Mouse (Mus musculus) stomach, postnatal 0 days (tissue): ENCODE data around the gene Jph3. TPM values are rescaled to one million over a fixed set of nuclear protein-coding genes. Genes with fewer than 3 reads are reported as not detected.

Experiments
- ATAC-seq: fragments of 200-750 bp; cut with Nextera tagmentation; 2 replicates; pipeline ENCODE4 v1.8.0; 2017; ENCODE audit not compliant: low FRiP score, low TSS enrichment
- DNase-seq: peaks from one replicate; pipeline ENCODE4 v3.0.0-alpha.2; 2016; ENCODE audit warnings: low spot score
- H3K27ac ChIP-seq: fragments of 300-500 bp; sonication (generic); replicated peaks from 2 replicates; pipeline ENCODE4 v1.5.1; 2014; ENCODE audit warnings: mild to moderate bottlenecking, control low read depth
- H3K27me3 ChIP-seq: fragments of 300-500 bp; sonication (generic); 2 replicates; pipeline ENCODE4 v1.6.1; 2014; ENCODE audit warnings: low read length; ENCODE audit not compliant: control insufficient read depth, insufficient read depth
- H3K36me3 ChIP-seq: fragments of 300-500 bp; sonication (generic); 2 replicates; pipeline ENCODE4 v1.6.1; 2014; ENCODE audit warnings: low read length, mixed read lengths; ENCODE audit not compliant: control insufficient read depth, insufficient read depth
- H3K4me1 ChIP-seq: fragments of 300-500 bp; sonication (generic); replicated peaks from 2 replicates; pipeline ENCODE4 v1.6.1; 2014; ENCODE audit warnings: antibody characterized with exemption; ENCODE audit not compliant: control insufficient read depth, insufficient read depth
- H3K4me2 ChIP-seq: fragments of 300-500 bp; sonication (generic); replicated peaks from 2 replicates; pipeline ENCODE4 v1.6.1; 2014; ENCODE audit warnings: low read depth, mild to moderate bottlenecking, control low read depth, moderate library complexity
- H3K4me3 ChIP-seq: fragments of 300-500 bp; sonication (generic); 2 replicates; pipeline ENCODE4 v1.5.1; 2014; ENCODE audit warnings: low read depth, low read length, control low read depth
- H3K9ac ChIP-seq: fragments of 300-500 bp; sonication (generic); 2 replicates; pipeline ENCODE4 v1.6.1; 2014; ENCODE audit warnings: mild to moderate bottlenecking, low read length, control low read depth, mixed read lengths
- H3K9me3 ChIP-seq: fragments of 300-500 bp; sonication (generic); 2 replicates; pipeline ENCODE4 v1.6.1; 2016; ENCODE audit warnings: low read length; ENCODE audit not compliant: control insufficient read depth
- CTCF ChIP-seq: IDR thresholded peaks from 2 replicates; pipeline ENCODE4 v1.5.1; 2016; ENCODE audit warnings: antibody characterized with exemption, low read depth, mild to moderate bottlenecking, moderate library complexity
- EP300 ChIP-seq: optimal IDR thresholded peaks from 2 replicates; pipeline ENCODE3; 2016; ENCODE audit warnings: antibody characterized with exemption
- WGBS: fragments of 180-500 bp; shearing (Covaris S2); extraction: QIAGEN DNeasy Blood & Tissue Kit; methylation state at CpG from one replicate; pipeline ENCODE4 v1.1.7; 2014; 5-methylcytosine and 5-hydroxymethylcytosine counted together
- polyA plus RNA-seq: library from polyadenylated mRNA; unstranded; fragments of >200 nt; fragmentation: Nextera tagmentation; extraction: Ambion mirVana; gene quantifications from 2 replicates; pipeline ENCODE4 v1.2.1, GENCODE M21; 2015

Gene Jph3
- polyA plus RNA-seq, 1 experiment from 2014 or later = 1.7 TPM

DNA sequence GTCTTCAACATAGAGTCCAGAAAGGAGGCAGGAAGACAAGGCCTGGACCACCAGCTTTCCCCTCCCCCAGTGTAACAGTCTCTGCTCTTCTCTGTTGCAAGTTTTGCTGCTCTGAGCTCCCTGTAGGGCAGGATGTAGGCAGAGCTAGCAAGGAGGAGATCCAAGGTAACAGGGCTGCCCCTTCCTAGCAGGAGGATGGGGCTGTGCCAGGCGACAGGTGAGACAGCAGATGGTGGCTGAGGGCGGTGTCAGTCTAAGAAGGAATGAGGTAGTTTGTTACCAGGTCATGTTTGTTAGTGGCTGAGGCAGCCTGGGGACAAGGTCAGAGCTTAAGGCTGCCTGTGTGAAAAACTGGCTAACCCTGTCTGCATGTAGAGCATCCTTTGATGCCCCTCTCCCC lies 29.5 kb upstream of the Jph3 start:
- no peaks in the 10 kb centered on the region for H3K9me3 ChIP-seq
- no peak for ATAC-seq

DNA sequence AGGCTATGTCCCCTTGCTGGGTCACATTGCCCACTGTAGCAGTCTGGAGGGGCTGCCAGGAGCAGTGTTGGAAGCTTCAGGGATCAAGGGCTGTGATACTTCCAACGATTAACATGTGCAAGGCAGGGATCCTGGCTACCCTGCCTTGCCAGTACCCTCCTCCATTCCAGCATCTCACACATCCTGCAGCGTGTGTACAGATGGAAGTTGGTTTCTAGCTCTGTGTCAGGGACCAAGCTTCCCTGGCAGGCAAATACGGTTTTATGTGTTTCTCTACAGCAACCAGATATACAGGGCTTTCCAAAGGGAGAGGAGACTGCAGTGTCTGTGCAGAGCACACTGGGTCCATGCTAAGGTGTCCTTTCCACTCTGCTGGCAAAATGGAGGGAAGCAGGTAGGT lies 24.2 kb upstream of the Jph3 start:
- H3K4me1 ChIP-seq = no peaks in the 10 kb centered on the region
- ATAC-seq (no peak), DNase-seq (no peak)
- TF ChIP-seq CTCF (no peak), EP300 (no peak)
- no peaks in the 10 kb centered on the region for H3K9me3 ChIP-seq
- H3K36me3 ChIP-seq = no peaks in the 10 kb centered on the region
- H3K4me3 ChIP-seq = no peak overlapping the region
- H3K4me2 ChIP-seq = no peak overlapping the region
- no peak overlapping the region for H3K27ac ChIP-seq
- WGBS = 52% methylated on average over 3 of the region's 3 CpGs
- no peaks in the 10 kb centered on the region for H3K27me3 ChIP-seq
- H3K9ac ChIP-seq = no peak overlapping the region

More for the DNA sequence above, 29.5 kb upstream of the Jph3 start:
- WGBS = 85% methylated on average over 2 of the region's 2 CpGs
- no peaks in the 10 kb centered on the region for H3K36me3 ChIP-seq
- no peak overlapping the region for H3K4me2 ChIP-seq
- no peak for TF ChIP-seq CTCF
- no peak for TF ChIP-seq EP300
- no peak for DNase-seq
- no peak overlapping the region for H3K4me3 ChIP-seq
- H3K4me1 ChIP-seq = no peaks in the 10 kb centered on the region
- no peak overlapping the region for H3K27ac ChIP-seq
- H3K27me3 ChIP-seq = no peaks in the 10 kb centered on the region
- no peak overlapping the region for H3K9ac ChIP-seq

DNA sequence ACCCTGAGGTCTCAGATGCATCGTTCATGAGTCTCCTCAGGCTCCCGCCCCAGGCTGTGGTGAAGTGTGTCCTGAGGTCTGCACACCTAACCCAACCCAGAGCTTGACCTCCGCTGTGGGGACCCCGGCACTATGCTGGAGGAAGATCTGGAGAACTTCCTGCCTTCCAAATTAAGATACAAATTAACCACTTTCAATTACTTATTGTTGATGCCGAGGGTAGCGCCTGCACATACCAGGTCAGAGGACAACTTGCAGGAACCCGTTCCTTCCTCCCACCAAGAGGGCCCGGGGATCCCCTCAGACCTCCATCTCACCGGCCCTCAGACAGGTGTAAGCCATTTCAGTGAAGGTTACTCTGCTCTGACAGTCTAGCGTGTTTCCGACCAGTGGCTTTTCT lies 22.5 kb upstream of the Jph3 start:
- Histone ChIP-seq H3K27me3 (no peaks in the 10 kb centered on the region), H3K9me3 (no peaks in the 10 kb centered on the region), H3K9ac (no peak overlapping the region), H3K4me1 (no peaks in the 10 kb centered on the region), H3K4me3 (no peak overlapping the region), H3K36me3 (no peaks in the 10 kb centered on the region), H3K4me2 (no peak overlapping the region), H3K27ac (no peak overlapping the region)
- TF ChIP-seq CTCF (no peak), EP300 (no peak)
- ATAC-seq = no peak
- WGBS = 73% methylated on average over 11 of the region's 11 CpGs
- no peak for DNase-seq

DNA sequence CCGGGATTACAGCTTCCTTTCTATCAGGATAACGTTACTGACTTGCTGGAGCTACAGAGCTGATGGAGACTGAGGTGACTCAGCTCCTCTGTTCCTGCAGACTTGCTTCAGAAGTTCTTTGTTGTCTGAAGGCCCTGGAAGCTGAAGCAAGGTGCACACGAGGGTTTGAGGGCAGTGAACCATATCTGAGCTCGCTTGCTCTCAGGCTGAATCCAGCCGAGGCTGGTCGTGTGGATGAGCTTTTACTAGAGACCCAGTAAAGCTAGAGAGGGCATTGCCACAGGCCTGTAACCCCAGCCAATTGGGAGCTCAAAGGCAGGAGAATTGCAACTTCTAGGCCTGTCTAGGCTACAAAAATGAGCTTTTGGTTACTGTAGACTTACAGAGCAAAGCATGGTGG lies 21.0 kb upstream of the Jph3 start:
- WGBS = 56% methylated on average over 6 of the region's 6 CpGs
- H3K27ac ChIP-seq = no peak overlapping the region
- no peak for DNase-seq
- H3K9ac ChIP-seq = no peak overlapping the region
- H3K4me1 ChIP-seq = no peaks in the 10 kb centered on the region
- H3K4me3 ChIP-seq = no peak overlapping the region
- ATAC-seq = no peak
- no peaks in the 10 kb centered on the region for H3K27me3 ChIP-seq
- no peaks in the 10 kb centered on the region for H3K36me3 ChIP-seq
- no peaks in the 10 kb centered on the region for H3K9me3 ChIP-seq
- TF ChIP-seq CTCF (no peak), EP300 (no peak)
- no peak overlapping the region for H3K4me2 ChIP-seq

DNA sequence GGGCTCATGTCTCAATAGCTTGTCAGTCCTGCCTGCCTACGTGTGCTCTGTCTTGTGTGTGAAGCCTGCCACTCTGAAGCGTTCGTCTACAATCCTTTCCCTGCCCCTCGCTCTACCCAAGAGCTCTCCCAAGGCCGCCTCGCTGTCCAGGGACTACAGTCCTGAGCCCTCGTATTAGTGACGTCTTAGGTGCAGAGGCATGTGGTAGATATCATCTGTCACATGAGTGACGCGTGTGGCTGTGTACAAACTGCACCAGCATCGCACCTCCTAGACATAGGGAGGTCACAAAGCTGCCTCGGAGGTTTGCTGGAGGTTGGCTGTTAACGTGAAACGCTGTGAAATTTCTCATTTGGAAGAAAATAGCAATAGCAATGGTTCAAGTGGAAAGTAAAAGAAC lies 11.9 kb upstream of the Jph3 start:
- Histone ChIP-seq H3K4me2 (no peak overlapping the region), H3K9me3 (no peaks in the 10 kb centered on the region), H3K9ac (no peak overlapping the region), H3K27me3 (no peaks in the 10 kb centered on the region), H3K36me3 (no peaks in the 10 kb centered on the region), H3K27ac (no peak overlapping the region), H3K4me3 (no peak overlapping the region), H3K4me1 (no peaks in the 10 kb centered on the region)
- ATAC-seq (no peak), DNase-seq (no peak)
- no peak for TF ChIP-seq EP300
- no peak for TF ChIP-seq CTCF
- WGBS = 45% methylated on average over 14 of the region's 14 CpGs

DNA sequence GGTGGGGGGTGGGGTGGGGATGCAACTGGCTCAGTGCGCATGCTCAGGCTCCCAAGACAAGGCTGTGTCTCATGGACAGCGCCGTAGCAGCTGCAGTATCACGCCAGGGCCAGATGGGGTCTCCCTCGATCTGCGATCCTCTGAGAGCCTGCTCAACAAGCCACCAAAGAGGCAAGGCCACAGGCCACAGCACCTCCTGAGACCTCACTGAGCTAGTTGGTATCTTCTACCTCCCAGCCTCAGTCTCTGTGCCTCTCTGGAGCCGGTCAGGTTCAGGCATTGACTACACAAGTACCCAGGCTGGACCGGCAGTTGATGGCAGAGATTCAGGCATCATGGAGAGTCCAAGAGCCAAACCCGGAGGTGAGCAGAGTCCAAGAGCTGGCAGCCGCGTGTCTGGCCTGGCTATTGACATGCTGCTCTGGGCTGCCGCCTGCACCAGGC lies 11.4 kb upstream of the Jph3 start:
- TF ChIP-seq CTCF (peak; percentile 90), EP300 (no peak)
- Histone ChIP-seq H3K4me1 (no peaks in the 10 kb centered on the region), H3K4me2 (no peak overlapping the region), H3K4me3 (no peak overlapping the region), H3K27me3 (no peaks in the 10 kb centered on the region), H3K36me3 (no peaks in the 10 kb centered on the region), H3K27ac (no peak overlapping the region), H3K9me3 (no peaks in the 10 kb centered on the region), H3K9ac (no peak overlapping the region)
- DNase-seq = peak; percentile 77
- whole genome bisulfite sequencing = 23% methylated on average over 12 of the region's 12 CpGs
- ATAC-seq = peak; percentile 38; the same call in 1 of the 2 replicates
